Mouse (Mus musculus) embryonic stem cell, embryonic (primary cell): ENCODE measurements around the gene Gm10277.

ENCODE experiments used
- CTCF ChIA-PET, 4 experiments: fragments of 300-600 bp in 2 of 4; fragments of 350-600 bp in 2 of 4; sonication (Branson Sonifier 250); formaldehyde crosslinking; loops; one replicate each; lab custom pipeline; 2022; ENCODE audit warnings: inconsistent platforms in 2 of 4; lab: Charles Lee
- POLR2A ChIA-PET, 4 experiments: fragments of 300-600 bp in 2 of 4; fragments of 350-600 bp in 2 of 4; sonication (Branson Sonifier 250); formaldehyde crosslinking; loops; one replicate each; lab custom pipeline; 2022; ENCODE audit warnings: antibody characterized with exemption in 4 of 4, inconsistent platforms in 1 of 4; lab: Charles Lee

Gene Gm10277

DNA sequence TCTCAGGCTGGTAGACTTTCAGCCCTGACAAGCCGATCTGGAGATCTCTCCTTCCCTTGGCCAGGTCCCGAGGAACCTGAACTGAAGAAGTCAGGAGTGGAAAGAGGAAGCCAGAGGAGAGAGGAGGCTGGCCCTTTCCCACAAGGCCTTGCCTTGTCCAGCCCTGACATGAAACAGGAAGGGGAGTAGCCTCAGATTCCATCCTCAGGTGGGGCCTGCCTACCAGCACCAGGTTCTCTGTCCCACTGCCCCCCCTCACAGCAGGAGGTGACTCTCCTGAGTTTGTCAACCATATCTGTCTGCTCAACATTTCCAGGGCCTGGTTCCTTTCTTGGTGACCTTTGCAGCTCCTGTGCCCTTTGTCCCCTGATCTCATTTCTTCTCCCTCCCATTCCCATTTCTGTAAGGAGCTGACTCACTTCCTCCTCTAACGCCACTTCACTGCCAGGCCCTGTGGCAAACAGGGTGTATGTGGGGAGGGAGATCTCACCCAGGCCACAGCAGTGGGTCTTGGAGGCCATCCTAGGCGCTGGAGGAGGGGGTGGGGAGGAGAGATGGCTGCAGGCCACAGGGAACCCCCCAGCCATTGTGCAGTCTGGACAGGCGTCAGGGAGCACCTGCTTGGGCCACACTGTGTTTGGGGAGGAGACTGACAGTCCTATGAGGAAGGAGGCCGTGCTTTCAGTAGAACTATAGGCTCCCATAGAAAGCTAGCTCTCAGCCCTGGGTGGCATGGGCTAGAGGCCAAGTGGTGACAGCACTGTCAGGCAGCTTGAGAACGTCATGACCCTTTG, 1.6 kb downstream of the Gm10277 start:
- ChIA-PET CTCF (interaction anchor here in 3 of 4 experiments (1.0 to 1.6 kb wide), 7 partner anchors 8 to 278 kb away, joined by 3 to 5 read pairs (median 4); no protein-coding TSS in a partner anchor), POLR2A (interaction anchor here in 3 of 4 experiments (0.7 to 7.0 kb wide), 11 partner anchors 10 to 113 kb away, joined by 3 to 42 read pairs (median 4); partner anchors contain the start of gene Nufip2 (in 2 of the 3))

DNA sequence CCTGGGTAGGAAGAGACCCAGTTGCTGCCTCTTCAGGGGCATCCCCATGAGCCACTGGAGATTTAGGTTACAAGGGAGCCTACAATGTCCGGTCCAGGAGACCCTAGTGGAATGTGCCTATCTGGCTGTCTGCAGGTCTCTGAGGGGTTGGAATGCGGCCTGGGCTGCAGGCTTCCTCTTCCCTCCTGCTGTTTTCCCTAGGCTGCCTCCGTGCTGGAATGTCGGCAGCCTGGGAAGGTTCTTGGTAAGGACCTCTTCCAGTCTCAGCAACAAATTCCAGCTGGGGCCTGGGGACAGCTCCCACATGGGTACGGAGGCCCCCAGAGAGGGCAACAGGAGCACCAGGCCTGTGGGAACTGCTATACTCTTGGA, 2.2 kb downstream of the Gm10277 start:
- ChIA-PET CTCF (interaction anchor here in 3 of 4 experiments (1.0 to 1.6 kb wide), 6 partner anchors 19 to 277 kb away, joined by 3 to 5 read pairs (median 4); no protein-coding TSS in a partner anchor), POLR2A (interaction anchor here in 3 of 4 experiments (0.9 to 7.0 kb wide), 7 partner anchors 10 to 112 kb away, joined by 3 to 42 read pairs (median 6); partner anchors contain the start of gene Nufip2 (in 1 of the 3))

DNA sequence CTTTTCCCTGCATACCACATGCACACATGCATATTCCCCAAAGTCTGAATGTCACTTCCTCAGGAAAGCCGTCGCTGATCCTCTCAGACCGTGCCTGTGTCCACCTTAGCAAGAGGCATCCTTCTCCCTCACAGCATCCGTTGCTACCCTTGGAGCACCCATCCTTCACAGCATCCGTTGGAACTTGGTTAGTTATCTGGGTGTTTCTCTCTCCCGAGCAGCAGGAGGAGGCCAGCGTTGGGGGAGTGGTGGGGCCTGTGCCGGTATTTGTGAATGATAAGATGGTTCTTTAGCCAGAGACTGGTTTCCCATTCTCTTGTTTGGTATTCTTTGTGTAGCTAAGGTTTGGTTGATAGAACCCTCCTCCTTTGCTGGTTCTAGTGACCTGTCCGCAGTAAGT, 2.7 kb downstream of the Gm10277 start:
- CTCF ChIA-PET, result interaction anchor here in 3 of 4 experiments (0.5 to 2.3 kb wide), 11 partner anchors 9 to 184 kb away, joined by 3 to 10 read pairs (median 4); no protein-coding TSS in a partner anchor
- POLR2A ChIA-PET, result interaction anchor here in 3 of 4 experiments (0.6 to 7.0 kb wide), 11 partner anchors 9 to 112 kb away, joined by 3 to 42 read pairs (median 4); no protein-coding TSS in a partner anchor

DNA sequence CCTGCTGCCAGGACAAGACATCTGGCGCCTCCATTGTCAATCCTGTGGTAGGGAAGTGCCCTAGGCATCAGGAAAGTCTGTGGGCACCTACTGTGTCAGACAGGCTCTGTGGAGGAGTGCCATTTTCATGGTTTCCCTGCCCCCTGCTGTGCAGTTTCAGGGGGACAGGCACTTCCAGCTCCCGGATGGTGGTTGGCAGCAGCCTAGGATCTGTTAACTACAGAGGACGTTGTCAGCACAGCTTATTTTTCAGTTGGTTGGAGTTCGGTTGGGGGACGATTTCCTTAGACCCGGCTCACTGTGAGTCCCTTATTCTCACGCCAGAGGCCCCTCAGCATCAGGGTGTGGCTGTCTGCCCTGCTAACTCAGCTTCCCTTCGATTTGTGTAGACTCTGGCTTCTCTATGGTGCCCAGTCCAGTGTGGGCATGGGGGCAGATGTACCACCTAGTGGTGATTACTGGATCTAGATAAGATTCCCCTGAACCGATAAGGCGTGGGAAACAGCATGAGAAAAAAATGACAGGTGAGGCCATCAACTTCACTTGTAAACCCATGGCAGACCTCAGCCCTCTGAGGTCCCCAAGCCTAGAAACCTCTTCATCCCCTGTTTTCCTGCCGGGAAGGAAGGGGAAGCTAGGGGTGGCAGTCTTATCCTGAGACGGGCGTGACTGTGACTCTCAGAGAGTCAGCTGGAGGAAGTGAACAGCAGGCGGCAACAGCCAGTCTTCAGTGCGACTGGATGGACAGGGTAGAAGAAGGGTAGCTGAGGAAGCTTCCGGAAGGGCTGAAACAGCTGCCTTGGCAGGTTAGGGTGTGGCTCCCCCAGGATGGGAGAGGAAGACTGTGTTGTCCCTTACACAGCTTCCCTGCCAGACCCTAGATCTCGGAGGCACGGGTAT, 3.5 kb downstream of the Gm10277 start:
- ChIA-PET CTCF (interaction anchor here (0.6 to 2.3 kb wide), 18 partner anchors 8 to 185 kb away, joined by 3 to 10 read pairs (median 4); partner anchors contain the start of gene Myo18a (in 1 of the 4)), POLR2A (interaction anchor here in 3 of 4 experiments (0.9 to 7.0 kb wide), 18 partner anchors 9 to 122 kb away, joined by 3 to 42 read pairs (median 4); partner anchors contain the start of gene Myo18a (in 1 of the 3))

DNA sequence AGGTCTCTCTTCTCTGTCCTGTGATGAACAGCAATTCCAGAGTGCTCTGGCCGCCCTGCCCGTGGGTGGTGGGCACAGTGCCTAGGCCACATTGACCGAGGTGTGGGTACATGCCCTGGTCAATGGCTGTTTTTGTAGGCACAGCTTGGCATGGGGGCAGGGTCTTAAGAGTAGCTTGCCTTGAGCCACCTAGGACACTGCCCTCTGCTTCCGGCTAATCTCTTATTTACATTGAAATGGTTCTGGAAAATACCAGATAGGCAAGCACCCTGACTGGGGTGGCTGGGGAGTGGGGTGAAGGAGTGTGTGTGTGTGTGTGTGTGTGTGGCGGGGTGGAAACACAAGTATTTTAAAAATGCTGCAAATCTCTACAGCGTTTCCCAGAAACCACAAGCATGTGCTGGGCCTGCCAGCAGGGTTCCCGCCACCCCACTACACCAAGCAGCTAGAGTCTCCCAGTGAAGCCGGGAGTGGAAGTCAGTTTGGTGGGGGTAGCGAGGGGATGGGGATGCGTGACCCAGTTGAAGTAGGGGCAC, 4.3 kb downstream of the Gm10277 start:
- POLR2A ChIA-PET, result interaction anchor here in 3 of 4 experiments (0.6 to 7.0 kb wide), 17 partner anchors 10 to 701 kb away, joined by 3 to 42 read pairs (median 4); partner anchors contain the start of gene Myo18a (in 1 of the 3)
- CTCF ChIA-PET, result interaction anchor here (0.6 to 2.3 kb wide), 18 partner anchors 10 to 110 kb away, joined by 3 to 10 read pairs (median 4); partner anchors contain the start of gene Myo18a (in 1 of the 4)

DNA sequence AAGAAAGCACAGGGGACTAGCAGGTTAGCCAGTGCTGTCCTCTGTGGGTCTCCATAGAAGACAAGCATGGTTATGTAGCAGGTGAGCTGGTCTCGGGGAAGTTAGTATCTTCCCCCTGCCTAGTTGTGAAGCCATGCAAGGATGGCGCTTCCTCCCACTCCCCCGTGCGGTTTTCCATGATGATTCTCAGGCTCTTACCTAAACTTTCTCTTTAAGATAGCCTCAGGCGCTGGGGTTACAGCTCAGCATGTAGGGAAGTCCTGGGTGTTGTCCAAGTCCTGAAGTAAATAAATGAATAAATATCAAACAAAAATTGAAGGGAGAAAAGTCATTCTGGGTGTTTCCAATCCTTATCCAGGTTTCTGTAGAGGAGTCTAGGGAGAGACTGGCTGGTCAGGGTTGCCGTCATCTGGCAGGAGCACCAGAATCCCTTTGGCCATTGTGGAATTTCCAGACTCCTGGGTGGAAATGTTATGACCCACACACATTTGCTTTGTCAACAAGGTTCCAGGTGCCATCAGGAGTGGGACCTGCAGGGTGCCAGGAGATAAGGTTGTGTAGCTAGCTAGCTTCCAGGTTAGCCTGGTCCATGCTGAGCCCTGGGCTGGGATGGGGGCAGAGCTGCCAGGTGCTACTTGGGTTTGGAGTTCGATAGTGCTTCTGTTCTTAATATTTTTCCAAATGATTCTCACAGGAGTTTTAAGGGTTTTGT, 5.3 kb downstream of the Gm10277 start:
- POLR2A ChIA-PET, result interaction anchor here in 3 of 4 experiments (0.6 to 7.0 kb wide), 10 partner anchors 10 to 201 kb away, joined by 3 to 42 read pairs (median 5); partner anchors contain the start of gene Myo18a (in 1 of the 3)
- CTCF ChIA-PET, result interaction anchor here (0.5 to 2.3 kb wide), 8 partner anchors 19 to 53 kb away, joined by 3 to 10 read pairs (median 4); partner anchors contain the start of gene Myo18a (in 1 of the 4)

DNA sequence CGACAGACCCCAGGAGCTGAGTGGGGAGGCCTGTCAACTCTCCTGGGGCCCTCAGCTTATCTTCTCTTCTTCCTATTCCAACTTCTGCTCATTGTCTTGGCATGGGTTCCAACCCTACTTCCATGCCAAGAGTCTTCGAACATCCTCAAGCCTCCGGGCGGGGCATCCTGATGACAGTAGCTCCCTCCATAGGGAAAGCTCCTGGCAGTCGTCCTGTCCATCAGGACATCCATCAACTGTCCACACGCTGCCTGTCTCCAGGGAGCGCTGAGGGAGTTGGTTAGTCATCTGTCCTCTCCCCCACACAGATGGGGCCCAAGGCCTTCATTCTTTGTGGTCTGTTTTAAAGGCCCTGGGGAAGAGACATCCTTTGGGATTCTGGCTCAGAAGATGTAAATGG, 6.5 kb downstream of the Gm10277 start:
- CTCF ChIA-PET, result interaction anchor here in 2 of 4 experiments (0.8 to 1.5 kb wide), 3 partner anchors 19 to 173 kb away, joined by 3 to 4 read pairs (median 3); partner anchors contain the start of gene Myo18a (in 1 of the 2)
- POLR2A ChIA-PET, result interaction anchor here in 3 of 4 experiments (0.6 to 7.0 kb wide), 9 partner anchors 9 to 521 kb away, joined by 3 to 42 read pairs (median 3); partner anchors contain the start of genes Myo18a (in 1 of the 3) and Spag5 (in 1 of the 3)

DNA sequence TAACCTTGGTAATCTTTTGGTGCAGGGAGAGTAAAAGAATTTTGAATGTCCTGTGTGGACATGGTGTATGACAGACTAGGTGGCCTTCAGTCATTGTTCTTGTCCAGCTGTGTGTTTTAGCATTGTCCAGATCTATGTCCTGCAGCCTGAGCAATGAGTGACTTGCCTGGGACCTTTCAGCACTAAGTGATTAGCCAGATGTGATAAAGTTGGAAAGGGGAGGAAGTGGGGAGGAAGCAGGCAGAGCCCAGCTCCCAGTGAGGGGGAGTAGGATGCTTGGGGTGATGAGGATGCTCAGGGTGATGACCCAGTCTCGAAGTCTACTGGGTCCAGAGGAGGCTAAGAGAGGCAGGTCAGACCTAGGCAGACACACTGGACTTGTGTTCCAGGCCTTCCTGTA, 8.3 kb downstream of the Gm10277 start:
- CTCF ChIA-PET, result interaction anchor here in 3 of 4 experiments (0.5 to 1.1 kb wide), 4 partner anchors 13 to 42 kb away, joined by 3 to 5 read pairs (median 4); no protein-coding TSS in a partner anchor
- POLR2A ChIA-PET, result interaction anchor here in 3 of 4 experiments (0.6 to 1.4 kb wide), 8 partner anchors 14 to 1117 kb away, joined by 3 to 6 read pairs (median 3); partner anchors contain the start of gene Taok1 (in 1 of the 3)

DNA sequence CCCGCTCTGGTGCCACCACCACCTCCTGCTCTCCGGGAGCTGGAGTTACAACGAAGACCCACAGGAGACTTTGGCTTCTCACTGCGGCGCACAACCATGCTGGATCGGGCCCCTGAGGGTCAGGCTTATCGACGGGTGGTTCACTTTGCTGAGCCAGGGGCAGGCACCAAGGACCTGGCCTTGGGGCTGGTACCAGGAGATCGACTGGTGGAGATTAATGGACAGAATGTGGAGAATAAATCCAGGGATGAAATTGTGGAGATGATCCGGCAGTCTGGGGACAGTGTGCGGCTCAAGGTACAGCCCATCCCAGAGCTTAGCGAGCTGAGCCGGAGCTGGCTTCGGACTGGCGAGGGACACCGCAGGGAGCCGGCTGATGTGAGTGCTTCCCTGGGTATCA, 9.6 kb downstream of the Gm10277 start:
- ChIA-PET CTCF (interaction anchor here (0.7 to 1.8 kb wide), 15 partner anchors 9 to 310 kb away, joined by 3 to 8 read pairs (median 3); partner anchors contain the start of gene Myo18a (in 1 of the 4)), POLR2A (interaction anchor here (0.7 to 2.2 kb wide), 9 partner anchors 11 to 62 kb away, joined by 3 to 16 read pairs (median 3); partner anchors contain the start of gene Myo18a (in 1 of the 4))

DNA sequence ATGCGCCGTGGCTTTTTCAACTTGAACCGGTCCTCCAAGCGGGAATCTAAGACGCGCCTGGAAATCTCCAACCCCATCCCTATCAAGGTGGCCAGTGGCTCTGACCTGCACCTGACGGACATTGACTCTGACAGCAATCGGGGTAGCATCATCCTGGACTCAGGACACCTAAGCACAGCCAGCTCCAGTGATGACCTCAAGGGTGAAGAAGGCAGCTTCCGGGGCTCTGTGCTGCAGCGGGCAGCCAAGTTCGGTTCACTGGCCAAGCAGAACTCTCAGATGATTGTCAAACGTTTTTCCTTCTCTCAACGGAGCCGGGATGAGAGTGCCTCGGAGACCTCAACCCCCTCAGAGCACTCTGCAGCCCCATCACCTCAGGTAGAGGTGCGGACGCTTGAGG, 10.1 kb downstream of the Gm10277 start:
- CTCF ChIA-PET, result interaction anchor here in 3 of 4 experiments (0.8 to 1.8 kb wide), 11 partner anchors 9 to 270 kb away, joined by 3 to 8 read pairs (median 3); partner anchors contain the start of gene Myo18a (in 1 of the 3)
- POLR2A ChIA-PET, result interaction anchor here (0.9 to 2.2 kb wide), 6 partner anchors 11 to 90 kb away, joined by 3 to 16 read pairs (median 3); no protein-coding TSS in a partner anchor

DNA sequence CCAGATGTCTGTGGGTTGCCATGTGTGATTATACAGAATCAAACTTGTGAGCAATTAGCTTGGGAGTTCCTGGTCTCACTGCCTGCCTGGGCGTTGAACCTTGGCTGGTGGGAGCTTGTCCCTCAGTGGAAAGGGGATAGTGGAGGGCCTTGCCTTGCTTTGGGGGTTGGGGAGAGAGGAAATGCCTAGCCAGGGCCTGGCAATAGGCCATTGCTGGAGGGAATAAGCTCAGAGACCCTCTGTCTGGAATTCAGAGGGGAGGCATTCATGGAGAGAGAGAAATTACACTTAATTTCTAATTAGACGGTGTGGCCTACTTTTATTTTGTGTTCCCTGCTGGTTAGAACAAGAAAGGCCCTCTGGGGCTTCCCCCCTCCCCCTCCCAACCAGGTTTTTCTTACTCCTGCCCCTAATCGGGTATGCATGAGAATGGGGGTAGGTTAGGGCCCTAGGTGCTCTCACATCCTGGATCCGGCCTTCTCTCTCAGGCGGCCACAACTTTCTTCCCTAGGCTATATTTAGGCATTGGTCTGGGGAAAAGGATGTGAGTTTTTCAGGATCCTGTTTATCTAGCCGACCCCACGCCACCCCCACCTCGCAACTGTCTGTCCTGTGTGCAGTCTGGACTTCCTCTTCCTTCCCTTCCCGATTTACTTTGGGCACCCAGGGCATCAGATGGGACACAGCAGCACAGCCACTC, 11.7 kb downstream of the Gm10277 start:
- POLR2A ChIA-PET, result interaction anchor here in 2 of 4 experiments (0.5 to 1.7 kb wide), 8 partner anchors 9 to 246 kb away, joined by 3 to 6 read pairs (median 4); no protein-coding TSS in a partner anchor

DNA sequence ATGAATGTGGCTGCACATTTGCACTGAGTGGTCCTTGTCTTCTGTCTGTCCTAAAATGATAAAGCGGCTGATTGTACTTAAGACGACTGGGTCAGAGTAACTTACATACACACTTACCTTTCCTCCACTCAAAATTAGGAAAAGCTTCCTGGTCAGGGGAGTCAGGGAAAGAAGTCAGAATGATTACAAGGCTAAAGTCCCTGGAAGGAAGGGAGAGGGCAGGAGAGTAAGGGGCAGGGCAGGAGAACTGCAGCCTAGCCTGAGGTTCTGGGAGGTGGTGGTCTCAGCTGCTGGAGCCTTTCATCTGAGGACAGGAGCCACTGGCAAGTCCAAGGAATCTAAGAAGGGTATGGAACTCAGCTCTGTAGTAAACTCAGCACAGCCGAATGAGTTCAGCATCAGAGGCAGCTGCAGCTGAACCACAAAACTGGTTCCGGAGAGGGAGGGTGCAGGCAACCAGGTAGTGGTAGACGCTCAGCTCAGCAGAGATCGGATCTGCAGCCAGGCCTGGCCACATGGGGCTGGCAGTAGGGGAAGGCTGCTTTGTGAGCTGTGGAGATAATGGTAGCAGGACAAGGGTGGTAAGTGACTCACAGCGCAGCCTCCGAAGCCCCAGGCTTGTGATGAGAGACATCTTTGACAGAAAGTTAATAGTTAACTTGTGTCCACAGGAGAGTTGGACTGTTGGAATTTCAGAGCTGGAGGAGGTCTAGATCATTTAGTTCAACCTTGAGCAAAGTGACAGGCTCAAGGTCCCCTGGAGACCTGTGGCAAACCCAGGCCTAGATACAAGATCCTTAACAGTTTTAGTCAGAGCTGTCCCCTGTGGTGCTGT, 15.5 kb downstream of the Gm10277 start:
- CTCF ChIA-PET, result interaction anchor here (0.6 to 3.3 kb wide), 9 partner anchors 10 to 99 kb away, joined by 3 to 8 read pairs (median 4); partner anchors contain the start of gene Myo18a (in 1 of the 4)

More for the DNA sequence above, 11.7 kb downstream of the Gm10277 start:
- CTCF ChIA-PET, result interaction anchor here in 2 of 4 experiments (0.9 kb wide), 2 partner anchors 8 to 17 kb away, joined by 3 read pairs; no protein-coding TSS in a partner anchor

DNA sequence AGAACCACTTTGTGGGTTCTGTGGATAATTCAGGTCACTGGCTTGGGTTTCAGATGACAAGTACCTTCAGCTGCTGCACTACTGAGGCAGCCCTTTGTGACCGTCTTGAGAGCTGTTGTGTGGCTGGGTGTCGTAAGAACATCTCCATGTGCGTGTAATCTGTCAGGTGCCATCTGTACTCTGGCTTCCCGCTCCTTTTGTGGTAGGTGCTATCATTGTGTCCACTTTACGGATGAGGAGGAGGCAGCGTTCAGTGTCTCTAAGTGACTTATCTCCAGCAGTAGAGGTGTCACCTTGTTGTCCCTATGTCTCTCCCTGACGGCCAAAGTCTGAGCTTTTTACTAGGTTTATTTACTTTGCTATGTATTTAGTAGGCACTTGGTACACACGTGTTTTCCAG, 17.2 kb downstream of the Gm10277 start:
- ChIA-PET POLR2A (interaction anchor here in 2 of 4 experiments (0.9 to 5.4 kb wide), 9 partner anchors 10 to 66 kb away, joined by 3 to 42 read pairs (median 4); no protein-coding TSS in a partner anchor), CTCF (interaction anchor here (0.6 to 1.6 kb wide), 8 partner anchors 13 to 1884 kb away, joined by 3 to 16 read pairs (median 6); no protein-coding TSS in a partner anchor)

More for the DNA sequence above, 15.5 kb downstream of the Gm10277 start:
- POLR2A ChIA-PET, result interaction anchor here in 2 of 4 experiments (0.6 to 5.4 kb wide), 13 partner anchors 8 to 769 kb away, joined by 3 to 42 read pairs (median 4); partner anchors contain the start of gene Myo18a (in 2 of the 2)

DNA sequence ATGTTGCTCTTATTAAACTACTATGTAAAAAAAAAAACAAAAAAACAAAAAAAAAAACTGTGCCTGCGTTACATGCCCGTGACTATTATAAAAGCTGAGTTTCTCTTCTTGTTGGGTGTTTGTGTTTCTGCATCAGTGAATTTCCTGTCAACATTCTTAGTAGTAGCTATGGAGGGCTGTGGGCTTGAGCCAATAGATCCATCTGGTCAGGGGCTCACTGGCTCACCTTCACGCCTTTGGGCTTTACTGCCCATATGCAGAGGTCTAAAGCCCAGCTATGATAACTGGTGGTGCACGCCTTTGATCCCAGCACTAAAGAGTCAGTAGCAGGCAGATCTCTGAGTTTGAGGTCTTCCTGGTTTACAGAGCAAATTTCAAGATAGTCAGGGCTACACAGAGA, 18.1 kb downstream of the Gm10277 start:
- CTCF ChIA-PET, result interaction anchor here in 3 of 4 experiments (0.7 to 1.6 kb wide), 3 partner anchors 32 to 65 kb away, joined by 4 to 5 read pairs (median 5); no protein-coding TSS in a partner anchor
- POLR2A ChIA-PET, result interaction anchor here in 2 of 4 experiments (0.7 to 5.4 kb wide), 5 partner anchors 14 to 97 kb away, joined by 3 to 42 read pairs (median 4); no protein-coding TSS in a partner anchor
